ENCODE assay signal across 14 mouse cellular contexts in the genomic region with DNA sequence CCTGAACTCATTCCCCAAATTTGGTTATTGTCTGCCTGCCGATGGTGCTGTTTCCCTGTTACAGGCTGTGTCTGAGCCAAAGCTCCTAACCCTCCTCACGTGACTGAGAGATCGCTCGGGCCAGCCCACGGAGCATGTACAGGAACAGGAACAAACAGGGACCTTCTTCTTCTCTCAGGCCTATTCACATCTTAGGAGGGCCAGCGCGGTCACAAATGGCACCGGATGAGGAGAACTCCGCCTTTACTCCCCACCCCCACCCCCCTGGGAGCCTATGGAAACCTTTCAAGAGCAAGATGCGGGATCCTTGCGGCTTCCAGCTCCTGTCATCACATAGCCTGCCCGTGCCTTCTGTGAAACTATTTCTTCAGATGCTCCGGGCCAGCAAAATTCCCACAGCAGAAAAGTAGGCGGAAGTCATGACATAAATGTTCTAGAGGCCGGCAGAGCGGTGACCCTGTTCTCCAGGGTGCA. TPM values are rescaled to one million over a fixed set of nuclear protein-coding genes. Genes with fewer than 3 reads are reported as not detected.
DNase-seq lines count a peak whose midpoint lies in the region; ATAC-seq and TF ChIP-seq lines count a peak whose summit lies in the region.
"Had no signal": no experiment of that assay in that cellular context is flagged by ENCODE, and none has a peak within 500 bp of the region (broad histone marks: within the 10 kb centered on the region; RNA-seq: fewer than 3 reads in every experiment).

No protein-coding gene starts in this region.

- TF ChIP-seq EP300 in heart, adult 2 months (IDR thresholded peaks at IDR 0.05; ENCODE audit: insufficient read depth, low read depth, low read length), result no peak

- 0 out of 2 replicates have a peak overlapping the region, but pooled peaks have one; percentile 20 for H3K9ac ChIP-seq in heart, adult 2 months (ENCODE audit: low read depth, low read length)
- H3K9ac ChIP-seq in kidney, embryonic 15.5 days, result no peak overlapping the region
- H3K9ac ChIP-seq: liver, embryonic 14.5 days had no signal

- peak; percentile 25 for DNase-seq in adrenal gland, postnatal 14 days
- no peak for DNase-seq in adrenal gland, adult 18-20 months (ENCODE audit: low spot score in 2 of 2)
- DNase-seq in lung, postnatal 10 days, result peak; percentile 25
- no peak for DNase-seq in lung, postnatal 14 days
- peak; percentile 42 to 58 for DNase-seq in heart, adult 2 months
- peak; percentile 27 for DNase-seq in skeletal muscle tissue, adult 2 months (ENCODE audit: low read depth, low spot score)
- DNase-seq in limb, embryonic 10.5 days (ENCODE audit: low spot score), result no peak

- intact Hi-C loops in heart, adult 2 months (cut with DNase I), result loop anchor here (2.0 kb wide), 1 partner anchor 68 kb away; no protein-coding TSS in a partner anchor

- H3K4me3 ChIP-seq in heart, adult 2 months, result no peak overlapping the region
- H3K4me3 ChIP-seq in limb, embryonic 10.5 days, result no peak overlapping the region
- H3K4me3 ChIP-seq in kidney, embryonic 15.5 days (replicated peaks), result no peak overlapping the region
- H3K4me3 ChIP-seq: erythroblast, embryonic 14.5 days had no signal

- TF ChIP-seq POLR2A in heart, adult 2 months (IDR thresholded peaks at IDR 0.05; ENCODE audit: insufficient read depth, low read depth, low read length), result no peak

- TF ChIP-seq CTCF in heart, adult 2 months (IDR thresholded peaks at IDR 0.05), result no peak

- peak overlapping the region; percentile 36 for H3K27ac ChIP-seq in heart, adult 2 months
- H3K27ac ChIP-seq in limb, embryonic 10.5 days, result no peak overlapping the region
- H3K27ac ChIP-seq in kidney, embryonic 15.5 days, result no peak overlapping the region
- H3K27ac ChIP-seq: liver, embryonic 14.5 days had no signal

- no peaks in the 10 kb centered on the region; the same call in 1 of the 2 replicates for H3K4me1 ChIP-seq in heart, adult 2 months (ENCODE audit: control insufficient read depth, insufficient read depth, low read length)
- H3K4me1 ChIP-seq in limb, embryonic 10.5 days, result no peaks in the 10 kb centered on the region
- no peaks in the 10 kb centered on the region for H3K4me1 ChIP-seq in kidney, embryonic 15.5 days

- no peak overlapping the region for H3K4me2 ChIP-seq in kidney, embryonic 15.5 days

- no peak for ATAC-seq in kidney, embryonic 15.5 days (replicated peaks; ENCODE audit: low FRiP score)
- ATAC-seq: Patski had no signal

- no peaks in the 10 kb centered on the region for H3K9me3 ChIP-seq in limb, embryonic 10.5 days (replicated peaks)
- H3K9me3 ChIP-seq in kidney, embryonic 15.5 days (replicated peaks), result no peaks in the 10 kb centered on the region

- no peaks in the 10 kb centered on the region for H3K27me3 ChIP-seq in heart, adult 2 months (ENCODE audit: control insufficient read depth, insufficient read depth, low read length)
- H3K27me3 ChIP-seq in limb, embryonic 10.5 days (ENCODE audit: low read depth, poor library complexity, severe bottlenecking), result no peaks in the 10 kb centered on the region
- no peaks in the 10 kb centered on the region for H3K27me3 ChIP-seq in kidney, embryonic 15.5 days
- H3K27me3 ChIP-seq: Patski had no signal

- 35% methylated on average over 16 of the region's 16 CpGs for WGBS in heart, adult 2 months
- WGBS in limb, embryonic 10.5 days, result 83% methylated on average over 16 of the region's 16 CpGs
- 76% methylated on average over 16 of the region's 16 CpGs for WGBS in kidney, embryonic 15.5 days

- no peaks in the 10 kb centered on the region for H3K36me3 ChIP-seq in heart, adult 2 months (ENCODE audit: control insufficient read depth, insufficient read depth, low read length)
- no peaks in the 10 kb centered on the region for H3K36me3 ChIP-seq in limb, embryonic 10.5 days
- H3K36me3 ChIP-seq in kidney, embryonic 15.5 days, result no peaks in the 10 kb centered on the region

- no peaks in the 10 kb centered on the region for H3K79me2 ChIP-seq in heart, adult 2 months (replicated peaks; ENCODE audit: control insufficient read depth, insufficient read depth, low read length)

RNA-seq across cellular contexts. Expression of a gene that starts 44.6 kb away (rescaled TPM):
- not detected in 2 replicates for total RNA-seq in adrenal gland, postnatal 14 days (2021)
- total RNA-seq in adrenal gland, adult 18-20 months (2021), result not detected
- total RNA-seq in heart, adult 2 months (2021), result not detected
- polyA plus RNA-seq in heart, adult 2 months (2012; rRNA removed), result not detected in 2 replicates
- polyA plus RNA-seq in limb, embryonic 10.5 days (2016; fragmentation: Nextera tagmentation; extraction: Ambion mirVana), result not detected in 2 replicates
- polyA plus RNA-seq in kidney, embryonic 15.5 days (2015; fragmentation: Nextera tagmentation; extraction: Ambion mirVana), result 0.19 and 0.25 TPM in 2 replicates
- total RNA-seq: layer of hippocampus, postnatal 14 days had no signal
- polyA plus RNA-seq: erythroblast, embryonic 14.5 days; gonadal fat pad, adult 2 months; liver, embryonic 14.5 days; urinary bladder, adult 2 months had no signal

Comparison
In these comparisons a context has a peak if more than half of its experiments do, and no peak if none do; other contexts are left out.
1. DNase-seq: peak in adrenal gland, postnatal 14 days (single experiment), lung, postnatal 10 days (single experiment), heart, adult 2 months (2 of 2) and skeletal muscle tissue, adult 2 months (single experiment); none in adrenal gland, adult 18-20 months (0 of 2), lung, postnatal 14 days (single experiment) and limb, embryonic 10.5 days (single experiment).